Mouse (Mus musculus) forebrain, postnatal 0 days (tissue): ENCODE measurements around the gene Ankrd39. TPM values are rescaled to one million over a fixed set of nuclear protein-coding genes. Genes with fewer than 3 reads are reported as not detected.

ENCODE experiments used
- ATAC-seq: fragments of 200-750 bp; cut with Nextera tagmentation; 2 replicates; pipeline ENCODE4 v1.8.0; 2017; ENCODE audit warnings: mild to moderate bottlenecking, moderate library complexity
- DNase-seq: peaks from one replicate; pipeline ENCODE4 v3.0.0-alpha.2; 2015
- H3K27ac ChIP-seq: fragments of 300-500 bp; sonication (generic); 2 replicates; pipeline ENCODE4 v1.5.1; 2014; ENCODE audit warnings: low read depth, mild to moderate bottlenecking, antibody characterized with exemption, low read length, moderate library complexity, mixed read lengths
- H3K27me3 ChIP-seq: fragments of 300-500 bp; sonication (generic); 2 replicates; pipeline ENCODE4 v1.6.1; 2014; ENCODE audit warnings: mild to moderate bottlenecking, low read length, mixed read lengths; ENCODE audit not compliant: insufficient read depth
- H3K36me3 ChIP-seq: fragments of 300-500 bp; sonication (generic); 2 replicates; pipeline ENCODE4 v1.6.1; 2014; ENCODE audit warnings: mild to moderate bottlenecking, moderate library complexity; ENCODE audit not compliant: insufficient read depth
- H3K4me1 ChIP-seq: fragments of 300-500 bp; sonication (generic); 2 replicates; pipeline ENCODE4 v1.6.1; 2014; ENCODE audit warnings: antibody characterized with exemption; ENCODE audit not compliant: insufficient read depth
- H3K4me2 ChIP-seq: fragments of 300-500 bp; sonication (generic); 2 replicates; pipeline ENCODE4 v1.6.1; 2014; ENCODE audit warnings: low read depth, mild to moderate bottlenecking, moderate library complexity
- H3K4me3 ChIP-seq: fragments of 300-500 bp; sonication (generic); 2 replicates; pipeline ENCODE4 v1.5.1; 2014; ENCODE audit warnings: low read depth, low read length, mixed read lengths
- H3K9ac ChIP-seq: fragments of 300-500 bp; sonication (generic); 2 replicates; pipeline ENCODE4 v1.6.1; 2014; ENCODE audit warnings: mild to moderate bottlenecking
- H3K9me3 ChIP-seq: fragments of 300-500 bp; sonication (generic); 2 replicates; pipeline ENCODE4 v1.6.1; 2016; ENCODE audit warnings: low read length
- CTCF ChIP-seq: sonication (generic); IDR thresholded peaks from 2 replicates; pipeline ENCODE4 v1.5.1; 2016; ENCODE audit warnings: antibody characterized with exemption, control low read depth, low read depth
- WGBS: fragments of 180-500 bp; shearing (Covaris S2); extraction: QIAGEN DNeasy Blood & Tissue Kit; methylation state at CpG from one replicate; pipeline ENCODE4 v1.1.7; 2014; 5-methylcytosine and 5-hydroxymethylcytosine counted together
- polyA plus RNA-seq: library from polyadenylated mRNA; unstranded; fragments of >200 nt; fragmentation: Nextera tagmentation; extraction: Ambion mirVana; gene quantifications from 2 replicates; pipeline ENCODE4 v1.2.1, GENCODE M21; 2015
- total RNA-seq: library from RNA; depleted of rRNA; stranded (reverse); fragments of >200 nt; gene quantifications from 2 replicates; pipeline ENCODE4 v1.2.3, GENCODE M21; 2014

The Ankrd39 gene
- total and polyA plus RNA-seq, 2 experiments from 2014 or later = 23.6 to 25.5 TPM

- no peak overlapping the region for H3K4me2 ChIP-seq
- H3K4me3 ChIP-seq = no peak overlapping the region
- DNase-seq (no peak), ATAC-seq (no peak)
- H3K9me3 ChIP-seq = no peaks in the 10 kb centered on the region
- TF ChIP-seq CTCF = no peak
- H3K4me1 ChIP-seq = peaks cover 14% of the 10 kb centered on the region
- no peaks in the 10 kb centered on the region for H3K27me3 ChIP-seq
- H3K36me3 ChIP-seq = peaks cover 71% of the 10 kb centered on the region
- no peak overlapping the region for H3K9ac ChIP-seq
- no peak overlapping the region for H3K27ac ChIP-seq
- 80% methylated on average over 16 of the region's 16 CpGs for WGBS
These were observed 5.3 kb upstream of the Ankrd39 start for GRCm38 (mm10) chr1:36552506-36552905.

- Histone ChIP-seq H3K9ac (no peak overlapping the region), H3K36me3 (peaks cover 71% of the 10 kb centered on the region), H3K27ac (no peak overlapping the region), H3K9me3 (no peaks in the 10 kb centered on the region), H3K4me3 (no peak overlapping the region), H3K4me2 (no peak overlapping the region), H3K27me3 (no peaks in the 10 kb centered on the region), H3K4me1 (peaks cover 17% of the 10 kb centered on the region)
- 88% methylated on average over 17 of the region's 17 CpGs for WGBS
- no peak for DNase-seq
- TF ChIP-seq CTCF = 0 out of 2 replicates have a peak, but pooled peaks have one; percentile 4
- no peak for ATAC-seq
These were observed 4.7 kb upstream of the Ankrd39 start for GRCm38 (mm10) chr1:36551904-36552303.

- Histone ChIP-seq H3K9ac (no peak overlapping the region), H3K4me3 (no peak overlapping the region), H3K27ac (no peak overlapping the region), H3K27me3 (no peaks in the 10 kb centered on the region), H3K4me1 (peaks cover 9% of the 10 kb centered on the region; the same call in 1 of the 2 replicates), H3K4me2 (no peak overlapping the region), H3K36me3 (peaks cover 71% of the 10 kb centered on the region), H3K9me3 (no peaks in the 10 kb centered on the region)
- no peak for DNase-seq
- ATAC-seq = no peak
- TF ChIP-seq CTCF = no peak
- 80% methylated on average over 20 of the region's 20 CpGs for WGBS
These were observed 3.0 kb upstream of the Ankrd39 start for GRCm38 (mm10) chr1:36550075-36550863.

GRCm38 (mm10) chr1:36549491-36549890 lies 2.2 kb upstream of the Ankrd39 start:
- H3K9ac ChIP-seq = no peak overlapping the region
- no peak overlapping the region for H3K27ac ChIP-seq
- H3K27me3 ChIP-seq = no peaks in the 10 kb centered on the region
- H3K9me3 ChIP-seq = no peaks in the 10 kb centered on the region
- no peak overlapping the region for H3K4me3 ChIP-seq
- ATAC-seq = no peak
- peaks cover 63% of the 10 kb centered on the region for H3K36me3 ChIP-seq
- 87% methylated on average over 18 of the region's 18 CpGs for WGBS
- no peak overlapping the region for H3K4me2 ChIP-seq
- H3K4me1 ChIP-seq = peaks cover 4% of the 10 kb centered on the region; the same call in 1 of the 2 replicates
- TF ChIP-seq CTCF = no peak
- no peak for DNase-seq

GRCm38 (mm10) chr1:36548771-36549170 lies 1.5 kb upstream of the Ankrd39 start:
- no peaks in the 10 kb centered on the region for H3K9me3 ChIP-seq
- H3K27ac ChIP-seq = no peak overlapping the region
- H3K9ac ChIP-seq = no peak overlapping the region
- peaks cover 56% of the 10 kb centered on the region for H3K36me3 ChIP-seq
- no peaks in the 10 kb centered on the region for H3K27me3 ChIP-seq
- no peak overlapping the region for H3K4me2 ChIP-seq
- no peak for TF ChIP-seq CTCF
- peaks cover 4% of the 10 kb centered on the region; the same call in 1 of the 2 replicates for H3K4me1 ChIP-seq
- ATAC-seq (no peak), DNase-seq (no peak)
- 56% methylated on average over 8 of the region's 8 CpGs for WGBS
- no peak overlapping the region for H3K4me3 ChIP-seq

- WGBS = 22% methylated on average over 9 of the region's 9 CpGs
- H3K27me3 ChIP-seq = no peaks in the 10 kb centered on the region
- H3K4me3 ChIP-seq = no peak overlapping the region
- H3K36me3 ChIP-seq = peaks cover 49% of the 10 kb centered on the region
- no peak for ATAC-seq
- no peak overlapping the region for H3K4me2 ChIP-seq
- peak overlapping the region; percentile 39; the same call in 1 of the 2 replicates for H3K9ac ChIP-seq
- no peak for TF ChIP-seq CTCF
- peaks cover 4% of the 10 kb centered on the region; the same call in 1 of the 2 replicates for H3K4me1 ChIP-seq
- no peaks in the 10 kb centered on the region for H3K9me3 ChIP-seq
- H3K27ac ChIP-seq = peak overlapping the region; percentile 54; the same call in 1 of the 2 replicates
- DNase-seq = peak; percentile 40
These were observed 845 bp upstream of the Ankrd39 start for GRCm38 (mm10) chr1:36547981-36548598.
